Mouse (Mus musculus): Measurements from ENCODE around the gene Ephx4. TPM values are rescaled to one million over a fixed set of nuclear protein-coding genes. Genes with fewer than 3 reads are reported as not detected.

Ephx4 gene
- polyA plus RNA-seq, 1 experiment, result 0.12 TPM

GRCm38 (mm10) chr5:107431249-107431648, 28.7 kb downstream of the Ephx4 start, which contains the start of gene Lpcat2b:
Gene Lpcat2b, plus strand, starts transcription at chr5:107431549.
- H3K4me3 ChIP-seq (ENCODE audit: extremely low read depth, insufficient read depth, insufficient read length), result no peak within 1 kb of the TSS
- no peak for DNase-seq (ENCODE audit: low read depth in 1 of 2, low spot score in 2 of 2)
- 75% methylated on average over 3 of the region's 3 CpGs for WGBS
- no peaks in the 10 kb centered on the region for H3K4me1 ChIP-seq (ENCODE audit: control insufficient read depth, insufficient read depth, insufficient read length)
- TF ChIP-seq CTCF (IDR thresholded peaks at IDR 0.05; ENCODE audit: extremely low read depth, insufficient read depth, insufficient read length, insufficient replicate concordance), result no peak
- TF ChIP-seq POLR2A (IDR thresholded peaks at IDR 0.05; ENCODE audit: low read depth, low read length), result no peak
- H3K36me3 ChIP-seq (ENCODE audit: control insufficient read depth, insufficient read depth, low read length), result no peaks in the 10 kb centered on the region
- H3K27me3 ChIP-seq (ENCODE audit: control insufficient read depth, insufficient read depth, low read length), result no peaks in the 10 kb centered on the region
- no peak within 1 kb of the TSS for H3K27ac ChIP-seq (ENCODE audit: insufficient read depth, low read length)

GRCm38 (mm10) chr5:107434001-107434400, 31.5 kb downstream of the Ephx4 start:
- 87% methylated on average over 5 of the region's 5 CpGs for WGBS
- Histone ChIP-seq H3K4me3 (ENCODE audit: extremely low read depth, insufficient read depth, insufficient read length) (no peak overlapping the region), H3K4me1 (ENCODE audit: control insufficient read depth, insufficient read depth, insufficient read length) (no peaks in the 10 kb centered on the region; the same call in 1 of the 2 replicates)

GRCm38 (mm10) chr5:107436185-107436584, 33.6 kb downstream of the Ephx4 start:
- 61% methylated on average over 6 of the region's 6 CpGs for WGBS
- Histone ChIP-seq H3K4me1 (ENCODE audit: control insufficient read depth, insufficient read depth, insufficient read length) (no peaks in the 10 kb centered on the region; the same call in 1 of the 2 replicates), H3K27me3 (ENCODE audit: control insufficient read depth, insufficient read depth, low read length) (no peaks in the 10 kb centered on the region), H3K36me3 (ENCODE audit: control insufficient read depth, insufficient read depth, low read length) (no peaks in the 10 kb centered on the region), H3K27ac (ENCODE audit: insufficient read depth, low read length) (no peak overlapping the region), H3K4me3 (ENCODE audit: extremely low read depth, insufficient read depth, insufficient read length) (no peak overlapping the region)
- no peak for DNase-seq (ENCODE audit: low read depth in 1 of 2, low spot score in 2 of 2)
- no peak for TF ChIP-seq POLR2A (IDR thresholded peaks at IDR 0.05; ENCODE audit: low read depth, low read length)
- TF ChIP-seq CTCF (IDR thresholded peaks at IDR 0.05; ENCODE audit: extremely low read depth, insufficient read depth, insufficient read length, insufficient replicate concordance), result no peak

More at GRCm38 (mm10) chr5:107434001-107434400, 31.5 kb downstream of the Ephx4 start:
- TF ChIP-seq POLR2A (IDR thresholded peaks at IDR 0.05; ENCODE audit: low read depth, low read length) (no peak), CTCF (IDR thresholded peaks at IDR 0.05; ENCODE audit: extremely low read depth, insufficient read depth, insufficient read length, insufficient replicate concordance) (no peak)
- Histone ChIP-seq H3K36me3 (ENCODE audit: control insufficient read depth, insufficient read depth, low read length) (no peaks in the 10 kb centered on the region), H3K27ac (ENCODE audit: insufficient read depth, low read length) (no peak overlapping the region), H3K27me3 (ENCODE audit: control insufficient read depth, insufficient read depth, low read length) (no peaks in the 10 kb centered on the region)
- DNase-seq (ENCODE audit: low read depth in 1 of 2, low spot score in 2 of 2), result no peak

- Histone ChIP-seq H3K27me3 (ENCODE audit: control insufficient read depth, insufficient read depth, low read length) (no peaks in the 10 kb centered on the region), H3K4me3 (ENCODE audit: extremely low read depth, insufficient read depth, insufficient read length) (no peak overlapping the region), H3K36me3 (ENCODE audit: control insufficient read depth, insufficient read depth, low read length) (no peaks in the 10 kb centered on the region), H3K4me1 (ENCODE audit: control insufficient read depth, insufficient read depth, insufficient read length) (no peaks in the 10 kb centered on the region; the same call in 1 of the 2 replicates), H3K27ac (ENCODE audit: insufficient read depth, low read length) (no peak overlapping the region)
- 90% methylated on average over 6 of the region's 6 CpGs for WGBS
- TF ChIP-seq POLR2A (IDR thresholded peaks at IDR 0.05; ENCODE audit: low read depth, low read length) (no peak), CTCF (IDR thresholded peaks at IDR 0.05; ENCODE audit: extremely low read depth, insufficient read depth, insufficient read length, insufficient replicate concordance) (no peak)
- no peak for DNase-seq (ENCODE audit: low read depth in 1 of 2, low spot score in 2 of 2)
Measured at GRCm38 (mm10) chr5:107436587-107437209, 34.2 kb downstream of the Ephx4 start.

GRCm38 (mm10) chr5:107437464-107438281, 35.1 kb downstream of the Ephx4 start, which contains the start of gene Btbd8:
Gene Btbd8, plus strand, starts transcription at chr5:107437997.
- no peaks in the 10 kb centered on the region; the same call in 1 of the 2 replicates for H3K4me1 ChIP-seq (ENCODE audit: control insufficient read depth, insufficient read depth, insufficient read length)
- WGBS, result under 1% methylated on average over 49 of the region's 51 CpGs
- peak; percentile 89 to 92 for DNase-seq (ENCODE audit: low read depth in 1 of 2, low spot score in 2 of 2)
- TF ChIP-seq POLR2A (IDR thresholded peaks at IDR 0.05; ENCODE audit: low read depth, low read length) (no peak), CTCF (IDR thresholded peaks at IDR 0.05; ENCODE audit: extremely low read depth, insufficient read depth, insufficient read length, insufficient replicate concordance) (no peak)
- H3K27me3 ChIP-seq (ENCODE audit: control insufficient read depth, insufficient read depth, low read length), result no peaks in the 10 kb centered on the region
- peak within 1 kb of the TSS; percentile 87 for H3K27ac ChIP-seq (ENCODE audit: insufficient read depth, low read length)
- H3K36me3 ChIP-seq (ENCODE audit: control insufficient read depth, insufficient read depth, low read length), result no peaks in the 10 kb centered on the region
- H3K4me3 ChIP-seq (ENCODE audit: extremely low read depth, insufficient read depth, insufficient read length), result peak within 1 kb of the TSS; percentile 78

GRCm38 (mm10) chr5:107438353-107438752, 35.8 kb downstream of the Ephx4 start:
- TF ChIP-seq POLR2A (IDR thresholded peaks at IDR 0.05; ENCODE audit: low read depth, low read length), result no peak
- TF ChIP-seq CTCF (IDR thresholded peaks at IDR 0.05; ENCODE audit: extremely low read depth, insufficient read depth, insufficient read length, insufficient replicate concordance), result no peak
- WGBS, result 23% methylated on average over 7 of the region's 7 CpGs

More at GRCm38 (mm10) chr5:107438353-107438752, 35.8 kb downstream of the Ephx4 start:
- no peak for DNase-seq (ENCODE audit: low read depth in 1 of 2, low spot score in 2 of 2)
- Histone ChIP-seq H3K4me1 (ENCODE audit: control insufficient read depth, insufficient read depth, insufficient read length) (no peaks in the 10 kb centered on the region; the same call in 1 of the 2 replicates), H3K27me3 (ENCODE audit: control insufficient read depth, insufficient read depth, low read length) (no peaks in the 10 kb centered on the region), H3K27ac (ENCODE audit: insufficient read depth, low read length) (peak overlapping the region; percentile 87), H3K4me3 (ENCODE audit: extremely low read depth, insufficient read depth, insufficient read length) (peak overlapping the region; percentile 78), H3K36me3 (ENCODE audit: control insufficient read depth, insufficient read depth, low read length) (no peaks in the 10 kb centered on the region)

Data from spleen, adult 2 months (tissue).